Mouse (Mus musculus) ES-Bruce4 (cell line): ENCODE data around the gene Tpp1. TPM values are rescaled to one million over a fixed set of nuclear protein-coding genes. Genes with fewer than 3 reads are reported as not detected.

Experiments used
- H3K27ac ChIP-seq: 2 replicates; pipeline ENCODE4 v1.5.1; 2012; ENCODE audit warnings: low read length, inconsistent platforms; ENCODE audit not compliant: insufficient read depth
- H3K27me3 ChIP-seq: 2 replicates; pipeline ENCODE4 v1.6.1; 2012; ENCODE audit warnings: mild to moderate bottlenecking, low read length, inconsistent platforms; ENCODE audit not compliant: control insufficient read depth, poor library complexity, insufficient read depth, severe bottlenecking
- H3K36me3 ChIP-seq: 2 replicates; pipeline ENCODE4 v1.6.1; 2012; ENCODE audit warnings: inconsistent platforms, mild to moderate bottlenecking, low read length, moderate library complexity; ENCODE audit not compliant: control insufficient read depth, poor library complexity, insufficient read depth, severe bottlenecking
- H3K4me1 ChIP-seq: one replicate; pipeline ENCODE4 v1.8.1; 2011; ENCODE audit warnings: low read length; ENCODE audit not compliant: control insufficient read depth, insufficient read depth
- H3K4me3 ChIP-seq: 2 replicates; pipeline ENCODE4 v1.5.1; 2011; ENCODE audit warnings: low read depth, mild to moderate bottlenecking, low read length
- H3K9ac ChIP-seq: 2 replicates; pipeline ENCODE4 v1.6.1; 2012; ENCODE audit warnings: low read depth, mild to moderate bottlenecking, inconsistent platforms; ENCODE audit not compliant: poor library complexity, severe bottlenecking
- H3K9me3 ChIP-seq: replicated peaks from 2 replicates; pipeline ENCODE4 v1.6.1; 2012; ENCODE audit warnings: mild to moderate bottlenecking, low read length, inconsistent platforms; ENCODE audit not compliant: control insufficient read depth, poor library complexity, insufficient read depth, severe bottlenecking
- CTCF ChIP-seq: IDR thresholded peaks from one replicate; pipeline ENCODE4 v1.8.1; 2011; ENCODE audit warnings: low read depth, low read length
- EP300 ChIP-seq: IDR thresholded peaks from 2 replicates; pipeline ENCODE4 v1.6.1; 2011; ENCODE audit warnings: low read depth, low read length; ENCODE audit not compliant: insufficient read depth
- POLR2A ChIP-seq: IDR thresholded peaks from one replicate; pipeline ENCODE4 v1.8.1; 2011; ENCODE audit warnings: low read length; ENCODE audit not compliant: insufficient read depth
- polyA plus RNA-seq: library from polyadenylated mRNA; stranded (reverse); fragments of >200 nt; gene quantifications from 2 replicates; pipeline ENCODE4 v1.2.4, GENCODE M21; 2011; ENCODE audit warnings: low read depth; ENCODE audit not compliant: missing spikeins, insufficient read depth, insufficient read length

Gene Tpp1
- polyA plus RNA-seq, 1 experiment: 68.2 TPM

- Histone ChIP-seq H3K9ac (no peak overlapping the region), H3K4me1 (no peaks in the 10 kb centered on the region), H3K36me3 (no peaks in the 10 kb centered on the region), H3K9me3 (no peaks in the 10 kb centered on the region), H3K27me3 (no peaks in the 10 kb centered on the region), H3K4me3 (no peak overlapping the region), H3K27ac (no peak overlapping the region)
- TF ChIP-seq POLR2A: no peak
- no peak for TF ChIP-seq CTCF
- TF ChIP-seq EP300: no peak
Measured at GRCm38 (mm10) chr7:105769959-105770358, 17.9 kb upstream of the Tpp1 start.

GRCm38 (mm10) chr7:105767729-105768165 is 15.7 kb upstream of the Tpp1 start:
- Histone ChIP-seq H3K27me3 (no peaks in the 10 kb centered on the region; the same call in 1 of the 2 replicates), H3K9ac (no peak overlapping the region), H3K36me3 (no peaks in the 10 kb centered on the region), H3K4me1 (no peaks in the 10 kb centered on the region), H3K27ac (no peak overlapping the region), H3K9me3 (no peaks in the 10 kb centered on the region), H3K4me3 (no peak overlapping the region)
- no peak for TF ChIP-seq CTCF
- no peak for TF ChIP-seq EP300
- TF ChIP-seq POLR2A: no peak

GRCm38 (mm10) chr7:105764331-105764730 is 12.3 kb upstream of the Tpp1 start:
- H3K4me3 ChIP-seq: no peak overlapping the region
- no peak for TF ChIP-seq CTCF
- TF ChIP-seq POLR2A: no peak
- no peak for TF ChIP-seq EP300

DNA sequence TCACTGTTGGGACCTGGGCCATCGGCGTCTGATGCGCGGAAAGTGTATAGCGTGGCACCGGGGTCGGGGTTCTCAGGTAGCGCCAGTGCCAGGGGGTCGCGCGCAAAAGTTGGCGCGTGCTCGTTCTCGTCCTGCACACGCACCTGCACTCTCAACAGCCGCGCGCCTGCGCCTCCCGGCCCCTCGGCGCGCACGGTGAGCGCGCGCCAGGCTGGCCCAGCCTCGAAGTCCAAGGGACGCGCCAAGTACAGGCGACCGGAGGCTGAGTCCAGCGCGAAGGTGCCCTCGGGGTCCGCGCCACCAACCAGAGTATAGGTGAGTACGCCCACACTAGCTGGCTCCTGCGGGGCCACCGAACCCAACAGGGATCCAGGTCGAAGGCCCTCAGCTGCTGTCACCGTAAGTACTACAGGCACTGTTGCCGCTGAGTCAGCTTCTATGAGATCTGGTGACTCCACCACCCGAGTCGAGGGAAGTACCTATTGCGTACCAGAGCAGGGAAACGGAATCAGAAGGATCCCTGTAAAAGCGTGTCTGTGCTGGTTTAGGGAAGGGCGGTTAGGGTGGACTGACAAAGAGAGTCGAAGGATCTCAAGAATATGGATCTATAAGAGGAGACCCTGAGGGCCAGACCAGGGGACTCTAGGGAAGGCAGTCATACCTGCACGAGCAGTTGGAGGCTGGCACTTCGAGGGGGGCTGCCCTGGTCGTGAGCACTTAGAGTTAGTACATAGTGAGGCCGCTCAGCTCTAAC is 10.7 kb upstream of the Tpp1 start:
- H3K27ac ChIP-seq: no peak overlapping the region
- peak overlapping the region; percentile 39 for H3K4me3 ChIP-seq
- H3K9ac ChIP-seq: no peak overlapping the region
- no peaks in the 10 kb centered on the region for H3K9me3 ChIP-seq
- TF ChIP-seq CTCF (no peak), POLR2A (no peak), EP300 (no peak)
- no peaks in the 10 kb centered on the region for H3K36me3 ChIP-seq
- H3K4me1 ChIP-seq: no peaks in the 10 kb centered on the region
- no peaks in the 10 kb centered on the region; the same call in 1 of the 2 replicates for H3K27me3 ChIP-seq

More at GRCm38 (mm10) chr7:105764331-105764730, 12.3 kb upstream of the Tpp1 start:
- Histone ChIP-seq H3K27ac (no peak overlapping the region), H3K36me3 (no peaks in the 10 kb centered on the region), H3K9ac (no peak overlapping the region), H3K27me3 (no peaks in the 10 kb centered on the region; the same call in 1 of the 2 replicates), H3K4me1 (no peaks in the 10 kb centered on the region), H3K9me3 (no peaks in the 10 kb centered on the region)

- H3K4me3 ChIP-seq: peak overlapping the region; percentile 26
Measured at GRCm38 (mm10) chr7:105761813-105762484, 9.9 kb upstream of the Tpp1 start.

More at GRCm38 (mm10) chr7:105761813-105762484, 9.9 kb upstream of the Tpp1 start:
- Histone ChIP-seq H3K27me3 (no peaks in the 10 kb centered on the region; the same call in 1 of the 2 replicates), H3K9me3 (no peaks in the 10 kb centered on the region), H3K9ac (no peak overlapping the region), H3K27ac (no peak overlapping the region), H3K4me1 (no peaks in the 10 kb centered on the region), H3K36me3 (no peaks in the 10 kb centered on the region)
- TF ChIP-seq EP300 (no peak), POLR2A (no peak), CTCF (no peak)
